Mouse (Mus musculus) midbrain, embryonic 10.5 days (tissue): Measurements from ENCODE around the gene Als2cr12. TPM values are rescaled to one million over a fixed set of nuclear protein-coding genes. Genes with fewer than 3 reads are reported as not detected.
A peak's percentile ranks its signal among the peaks of the same experiment; 100 is the strongest.
"Not testable (repeated sequence)": the region's sequence is repeated elsewhere in the genome, so short reads cannot be mapped to it uniquely, and the experiment has no call there.

Experiments used
- DNase-seq: peaks from one replicate; pipeline ENCODE4 v3.0.0-alpha.2; 2017; ENCODE audit warnings: low spot score
- H3K27ac ChIP-seq: fragments of 300-500 bp; sonication (generic); replicated peaks from 2 replicates; pipeline ENCODE4 v1.5.1; 2016; ENCODE audit warnings: mild to moderate bottlenecking
- H3K27me3 ChIP-seq: fragments of 300-500 bp; sonication (generic); 2 replicates; pipeline ENCODE4 v1.6.1; 2016; ENCODE audit warnings: low read depth, mild to moderate bottlenecking; ENCODE audit not compliant: poor library complexity, severe bottlenecking
- H3K36me3 ChIP-seq: fragments of 300-500 bp; sonication (generic); 2 replicates; pipeline ENCODE4 v1.6.1; 2016; ENCODE audit warnings: mild to moderate bottlenecking, moderate library complexity
- H3K4me1 ChIP-seq: fragments of 300-500 bp; sonication (generic); 2 replicates; pipeline ENCODE4 v1.6.1; 2016
- H3K4me3 ChIP-seq: fragments of 300-500 bp; sonication (generic); 2 replicates; pipeline ENCODE4 v1.5.1; 2016; ENCODE audit warnings: mild to moderate bottlenecking, moderate library complexity
- H3K9me3 ChIP-seq: fragments of 300-500 bp; sonication (generic); replicated peaks from 2 replicates; pipeline ENCODE4 v1.6.1; 2016; ENCODE audit warnings: mild to moderate bottlenecking
- WGBS: fragments of 180-500 bp; shearing (Covaris S2); methylation state at CpG from one replicate; pipeline ENCODE4 v1.1.7; 2016; 5-methylcytosine and 5-hydroxymethylcytosine counted together
- polyA plus RNA-seq: library from polyadenylated mRNA; unstranded; fragments of >200 nt; fragmentation: Nextera tagmentation; extraction: Ambion mirVana; gene quantifications from 2 replicates; pipeline ENCODE4 v1.2.1, GENCODE M21; 2016

Gene Als2cr12
- polyA plus RNA-seq, 1 experiment from 2014 or later: not detected

DNA sequence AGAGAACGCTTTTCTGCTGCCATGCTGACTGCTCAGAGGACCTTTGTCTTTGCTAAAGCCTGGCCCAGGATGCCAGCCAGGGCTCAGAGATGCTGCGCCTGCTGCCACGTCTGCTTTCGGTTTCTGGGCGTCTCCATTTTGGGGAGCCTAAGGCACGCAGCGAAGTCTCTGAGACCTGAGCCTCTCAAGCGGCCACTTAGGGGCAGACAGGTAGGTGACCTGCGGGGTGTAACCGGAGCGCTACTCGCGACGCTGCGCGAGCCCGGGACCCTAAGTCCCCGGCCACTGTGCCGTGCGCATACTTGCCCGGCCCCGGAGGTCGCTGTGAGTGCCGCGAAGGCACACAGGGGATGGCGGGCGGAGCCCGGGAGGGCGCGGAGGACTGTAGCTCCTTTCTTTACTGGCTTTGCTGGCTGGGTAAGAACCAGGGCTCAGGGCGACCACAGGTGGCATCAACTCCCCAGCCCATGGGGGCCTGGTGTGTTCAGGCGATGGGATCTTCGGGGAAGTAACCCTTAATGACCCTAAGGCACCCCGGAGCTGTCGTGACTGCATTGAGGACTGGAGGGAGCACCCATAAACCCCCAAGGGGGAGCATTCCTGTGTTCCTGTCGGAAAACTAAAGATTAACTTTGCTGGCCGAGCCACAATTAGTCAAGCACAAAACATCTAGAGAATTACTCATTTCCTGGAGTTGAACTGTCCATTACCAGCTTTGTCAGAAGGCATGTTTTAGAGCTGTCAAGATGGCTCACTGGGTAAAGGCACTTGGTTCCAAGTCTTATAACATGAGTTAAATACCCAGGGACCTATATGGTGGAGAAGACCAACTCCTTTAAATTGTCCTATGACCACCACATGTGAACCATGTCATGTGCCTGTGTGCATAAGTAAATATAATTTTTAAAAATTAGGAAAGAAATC, 43.0 kb downstream of the Als2cr12 start:
- Histone ChIP-seq H3K4me1 (peaks cover 4% of the 10 kb centered on the region), H3K36me3 (no peaks in the 10 kb centered on the region), H3K27ac (peak overlapping the region; percentile 83), H3K27me3 (peaks cover 6% of the 10 kb centered on the region; the same call in 1 of the 2 replicates), H3K9me3 (no peaks in the 10 kb centered on the region), H3K4me3 (peak overlapping the region; percentile 62)
- peak; percentile 53 for DNase-seq
- 2% methylated on average over 37 of the region's 37 CpGs for WGBS

DNA sequence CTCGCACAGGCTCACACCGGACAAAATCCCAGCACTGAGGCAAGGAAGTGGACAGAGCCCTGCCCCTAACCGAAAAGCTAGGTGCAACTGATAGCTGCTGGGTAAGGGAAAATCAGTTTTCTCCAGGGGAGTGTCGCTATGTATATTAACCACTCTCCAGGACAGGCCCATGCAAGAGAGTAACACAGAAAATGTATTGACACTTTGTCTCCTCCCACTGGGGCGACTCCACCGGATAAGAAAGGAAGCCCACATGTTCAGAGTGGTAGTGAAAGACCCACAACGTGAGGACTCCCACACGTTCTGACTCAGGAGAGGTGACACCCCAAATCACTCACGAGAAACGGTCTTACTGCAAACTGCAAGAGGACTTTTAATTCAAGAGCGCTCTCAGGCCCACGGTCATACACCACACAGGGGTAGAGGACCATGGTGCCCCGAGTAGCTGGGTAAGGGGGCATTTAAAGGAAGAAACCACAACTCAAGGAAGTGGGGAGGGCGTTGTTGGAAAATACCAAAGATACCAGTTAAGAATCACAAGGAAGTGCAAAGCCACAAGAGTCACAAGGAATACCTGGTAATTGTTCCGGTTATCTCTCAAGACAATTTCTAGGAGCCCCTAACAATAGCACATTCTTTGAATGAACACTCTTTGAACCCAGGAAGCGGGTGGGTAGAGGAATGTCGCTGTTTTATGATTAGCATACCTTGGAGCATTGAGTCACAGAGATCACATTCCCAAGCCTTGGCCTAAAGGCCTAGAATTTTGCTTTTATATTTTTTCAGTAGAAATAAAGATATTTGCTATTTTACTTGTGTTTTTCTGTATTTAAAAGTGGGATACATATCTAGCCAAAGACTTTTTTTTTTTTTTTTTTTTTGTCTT, 44.0 kb downstream of the Als2cr12 start:
- H3K36me3 ChIP-seq, H3K27ac ChIP-seq, H3K9me3 ChIP-seq, H3K4me1 ChIP-seq, H3K27me3 ChIP-seq, DNase-seq: not testable (repeated sequence)
- WGBS: 85% methylated on average over 17 of the region's 17 CpGs
- peak overlapping the region; percentile 62 for H3K4me3 ChIP-seq

DNA sequence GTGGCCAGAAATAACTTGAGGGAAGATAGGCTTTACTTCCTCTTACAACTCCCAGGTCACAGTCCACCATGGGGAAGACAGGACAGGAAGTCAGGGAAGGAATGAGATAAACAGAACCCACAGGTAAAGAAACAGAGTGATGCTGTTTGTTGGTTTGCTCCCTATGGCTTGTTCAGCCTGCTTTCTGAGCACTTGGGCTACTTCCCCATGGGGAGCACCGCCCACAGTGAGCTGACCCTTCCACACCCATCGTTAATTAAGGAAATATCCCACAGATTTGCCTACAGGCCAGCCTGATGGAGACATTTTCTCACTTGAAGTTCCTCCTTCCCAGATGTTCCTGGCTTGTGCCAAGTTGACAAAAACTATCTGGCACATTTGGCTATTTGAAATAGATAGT, 66.9 kb downstream of the Als2cr12 start:
- H3K4me3 ChIP-seq, H3K4me1 ChIP-seq, H3K27me3 ChIP-seq, H3K9me3 ChIP-seq, DNase-seq, H3K27ac ChIP-seq, H3K36me3 ChIP-seq: not testable (repeated sequence)
- WGBS: 78% methylated on average over 2 of the region's 2 CpGs

DNA sequence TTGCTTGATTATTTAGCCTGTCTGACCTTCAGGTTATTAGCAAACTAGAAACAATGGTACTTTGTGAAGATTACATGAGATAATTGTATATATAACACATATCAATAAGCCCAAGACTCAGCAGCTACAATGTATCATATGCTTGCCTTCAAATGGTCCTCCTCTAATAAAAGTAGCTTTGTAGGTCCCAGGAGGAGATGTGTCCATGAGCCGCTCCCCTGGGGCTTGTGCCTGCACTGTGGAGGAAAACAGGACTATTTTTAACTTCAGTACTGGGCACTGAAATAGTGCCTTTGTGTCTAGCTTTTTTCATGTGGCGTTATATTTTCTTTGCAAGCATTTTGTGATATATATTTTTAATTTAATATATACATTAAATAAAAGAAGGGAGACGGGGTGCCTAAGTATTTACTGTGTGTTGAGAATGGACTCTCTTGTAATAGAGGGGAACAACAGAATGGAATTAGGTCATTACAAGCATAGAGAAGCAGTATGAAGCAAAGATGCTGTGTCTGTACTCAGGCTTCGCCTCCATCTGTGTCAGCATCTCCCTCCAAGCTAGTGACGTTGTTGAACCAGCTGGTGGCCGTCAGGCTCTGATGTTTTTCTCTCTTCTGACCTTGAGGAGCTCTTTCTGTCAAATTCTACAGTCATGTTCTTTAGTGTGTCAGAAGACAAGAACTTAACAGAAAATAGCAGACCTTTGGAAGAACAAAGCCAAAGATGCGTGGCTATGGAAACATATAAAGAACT, 73.6 kb downstream of the Als2cr12 start:
- Histone ChIP-seq H3K4me3 (no peak overlapping the region), H3K36me3 (no peaks in the 10 kb centered on the region), H3K27me3 (no peaks in the 10 kb centered on the region), H3K4me1 (no peaks in the 10 kb centered on the region), H3K27ac (no peak overlapping the region), H3K9me3 (0 out of 2 replicates have a peak, but pooled peaks cover 3% of the 10 kb centered on the region)
- 81% methylated on average over 7 of the region's 7 CpGs for WGBS
- no peak for DNase-seq

DNA sequence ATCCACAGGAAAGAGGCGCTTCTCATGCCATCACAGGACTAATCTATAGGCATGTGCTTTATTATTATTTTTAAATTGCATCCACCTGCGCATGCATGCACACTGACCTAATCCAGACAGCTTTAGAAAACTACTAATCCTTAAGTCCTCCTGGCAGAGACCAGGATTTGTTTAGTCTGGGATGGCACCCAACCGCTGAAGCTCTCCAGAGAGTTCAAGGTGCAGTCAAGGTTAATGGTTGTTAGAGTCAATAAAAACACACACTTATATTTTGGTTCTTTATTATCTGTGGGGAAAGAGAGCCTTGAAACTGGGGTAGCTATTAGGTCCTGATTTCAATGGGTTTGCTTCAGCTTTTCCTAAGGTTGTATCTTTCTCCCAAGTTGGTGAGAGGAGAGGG, 74.5 kb downstream of the Als2cr12 start:
- WGBS: 90% methylated on average over 3 of the region's 3 CpGs
- Histone ChIP-seq H3K4me1 (no peaks in the 10 kb centered on the region), H3K27me3 (no peaks in the 10 kb centered on the region), H3K4me3 (no peak overlapping the region), H3K27ac (no peak overlapping the region), H3K36me3 (no peaks in the 10 kb centered on the region), H3K9me3 (0 out of 2 replicates have a peak, but pooled peaks cover 3% of the 10 kb centered on the region)
- DNase-seq: no peak

DNA sequence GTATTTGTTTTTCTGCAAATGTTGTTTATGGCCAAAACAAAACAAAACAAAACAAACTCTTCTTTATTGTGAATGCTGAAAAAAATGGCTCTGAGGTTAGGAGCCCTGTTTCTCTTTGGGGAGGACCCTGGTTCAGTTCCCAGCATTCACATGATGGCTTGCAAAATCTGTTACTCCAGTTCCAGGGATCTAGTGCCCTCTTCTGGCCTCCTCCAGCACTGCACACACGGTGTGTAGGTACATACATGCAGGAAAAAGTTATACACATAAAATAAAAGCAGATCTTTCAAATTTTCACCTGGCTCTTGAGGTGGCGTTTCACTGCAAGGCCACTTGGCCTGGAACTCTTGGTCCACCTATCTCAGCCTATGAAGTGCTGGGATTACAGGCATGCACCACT, 77.0 kb downstream of the Als2cr12 start:
- no peak overlapping the region for H3K4me3 ChIP-seq
- 0 out of 2 replicates have a peak, but pooled peaks cover 3% of the 10 kb centered on the region for H3K9me3 ChIP-seq
- no peak for DNase-seq
- no peak overlapping the region for H3K27ac ChIP-seq
- H3K36me3 ChIP-seq: no peaks in the 10 kb centered on the region
- 91% methylated on average over 2 of the region's 2 CpGs for WGBS
- no peaks in the 10 kb centered on the region for H3K4me1 ChIP-seq
- H3K27me3 ChIP-seq: no peaks in the 10 kb centered on the region

DNA sequence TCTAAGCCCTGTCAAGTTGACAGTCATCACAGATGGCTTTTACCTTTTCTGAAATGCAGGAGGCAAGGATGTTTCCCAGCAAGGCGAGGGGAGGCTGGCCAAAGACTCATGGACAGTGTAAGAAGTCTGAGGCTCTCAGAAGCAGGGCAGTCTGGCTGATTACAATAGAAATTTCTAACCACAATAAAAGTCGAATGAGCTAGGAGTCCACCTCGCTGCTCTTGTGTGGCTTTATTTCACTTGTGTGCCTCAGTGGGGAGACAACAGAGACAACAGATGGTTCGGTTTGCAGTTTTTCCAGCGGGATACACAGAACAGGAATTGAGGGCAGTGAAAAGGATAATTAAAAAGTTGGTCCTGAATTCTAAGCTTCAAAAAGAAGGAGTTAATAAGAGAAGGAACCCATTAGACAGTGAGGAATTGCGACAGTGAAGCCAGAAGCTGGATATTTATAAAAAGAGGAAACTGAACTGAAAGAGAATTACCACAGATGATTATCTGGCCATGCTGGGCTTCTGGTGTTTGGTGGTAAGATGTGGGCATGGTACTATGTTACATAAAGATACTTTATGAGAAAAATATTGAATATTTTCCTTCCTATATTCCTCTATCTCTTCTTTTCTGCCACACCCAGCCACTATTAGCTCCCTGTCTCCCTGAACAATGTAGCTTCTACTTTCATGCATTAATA, 77.7 kb downstream of the Als2cr12 start:
- WGBS: 84% methylated on average over 6 of the region's 6 CpGs
- no peak overlapping the region for H3K27ac ChIP-seq
- DNase-seq: no peak
- H3K4me1 ChIP-seq: no peaks in the 10 kb centered on the region
- no peaks in the 10 kb centered on the region for H3K27me3 ChIP-seq
- 0 out of 2 replicates have a peak, but pooled peaks cover 3% of the 10 kb centered on the region for H3K9me3 ChIP-seq
- H3K4me3 ChIP-seq: no peak overlapping the region
- no peaks in the 10 kb centered on the region for H3K36me3 ChIP-seq

DNA sequence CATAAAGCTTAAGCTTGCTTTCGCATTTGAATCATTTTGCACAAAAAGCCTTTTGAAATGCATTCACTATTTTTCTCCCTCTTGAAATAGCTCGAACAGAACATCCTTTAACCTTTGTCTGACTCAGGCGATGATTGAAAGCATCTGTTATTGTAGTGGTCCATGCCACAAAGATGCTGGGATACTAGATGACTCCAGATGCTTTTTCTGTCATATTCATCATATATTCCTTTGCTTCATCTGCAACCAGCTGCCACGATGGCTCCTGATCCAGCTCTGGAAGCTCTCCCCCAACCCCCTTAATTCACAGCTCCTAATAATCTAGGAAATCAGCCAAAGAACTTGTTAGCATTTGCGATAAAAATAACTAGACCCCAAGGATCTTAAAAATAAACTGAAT, 78.7 kb downstream of the Als2cr12 start:
- Histone ChIP-seq H3K4me1 (no peaks in the 10 kb centered on the region), H3K9me3 (0 out of 2 replicates have a peak, but pooled peaks cover 3% of the 10 kb centered on the region), H3K27me3 (no peaks in the 10 kb centered on the region), H3K4me3 (no peak overlapping the region), H3K27ac (no peak overlapping the region), H3K36me3 (no peaks in the 10 kb centered on the region)
- 79% methylated on average over 5 of the region's 5 CpGs for WGBS
- DNase-seq: no peak

DNA sequence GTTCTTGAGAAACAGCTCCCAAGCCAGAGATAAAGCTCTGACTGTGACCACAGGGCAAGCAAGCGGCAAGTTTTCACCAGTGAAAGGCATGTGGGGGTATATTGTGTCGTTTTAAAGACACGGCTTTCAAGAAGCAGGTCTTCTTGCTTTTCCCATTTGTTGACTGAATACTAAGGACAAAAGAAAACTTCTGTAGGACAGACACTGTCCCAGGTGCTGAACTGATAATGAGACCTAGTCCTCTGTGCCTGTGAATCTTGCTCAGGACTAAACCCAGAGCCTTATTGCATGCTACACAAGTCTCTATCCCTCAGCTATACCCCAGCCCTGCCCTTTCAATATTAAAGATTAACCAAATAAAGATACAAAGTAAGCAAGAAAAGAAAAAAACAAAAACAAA, 79.6 kb downstream of the Als2cr12 start:
- DNase-seq: no peak
- H3K4me3 ChIP-seq: no peak overlapping the region
- no peak overlapping the region for H3K27ac ChIP-seq
- no peaks in the 10 kb centered on the region for H3K4me1 ChIP-seq
- WGBS: 75% methylated on average over 3 of the region's 3 CpGs
- H3K9me3 ChIP-seq: 0 out of 2 replicates have a peak, but pooled peaks cover 3% of the 10 kb centered on the region
- H3K36me3 ChIP-seq: no peaks in the 10 kb centered on the region
- H3K27me3 ChIP-seq: no peaks in the 10 kb centered on the region

DNA sequence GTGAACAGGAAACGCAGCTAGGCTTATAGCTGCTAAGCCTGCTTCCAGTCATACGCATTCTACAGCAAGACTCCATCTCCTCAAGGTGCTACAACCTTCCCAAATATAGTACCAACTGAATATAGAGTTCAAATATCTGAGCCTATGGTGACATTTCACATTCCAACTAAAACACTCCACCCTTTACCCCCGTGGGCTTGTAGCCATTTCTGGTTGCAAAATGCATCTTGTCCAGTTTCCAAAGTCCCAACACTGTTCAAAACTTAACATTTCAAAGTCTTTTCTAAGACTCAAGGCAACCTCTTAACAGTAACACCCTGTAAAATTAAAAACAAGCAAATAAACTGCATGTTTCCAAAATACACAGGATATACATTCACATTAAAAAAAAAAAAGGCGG, 80.6 kb downstream of the Als2cr12 start:
- Histone ChIP-seq H3K27me3 (no peaks in the 10 kb centered on the region), H3K4me1 (no peaks in the 10 kb centered on the region), H3K27ac (no peak overlapping the region), H3K9me3 (0 out of 2 replicates have a peak, but pooled peaks cover 3% of the 10 kb centered on the region), H3K4me3 (no peak overlapping the region), H3K36me3 (no peaks in the 10 kb centered on the region)
- DNase-seq: no peak
- WGBS: 84% methylated on average over 4 of the region's 4 CpGs

DNA sequence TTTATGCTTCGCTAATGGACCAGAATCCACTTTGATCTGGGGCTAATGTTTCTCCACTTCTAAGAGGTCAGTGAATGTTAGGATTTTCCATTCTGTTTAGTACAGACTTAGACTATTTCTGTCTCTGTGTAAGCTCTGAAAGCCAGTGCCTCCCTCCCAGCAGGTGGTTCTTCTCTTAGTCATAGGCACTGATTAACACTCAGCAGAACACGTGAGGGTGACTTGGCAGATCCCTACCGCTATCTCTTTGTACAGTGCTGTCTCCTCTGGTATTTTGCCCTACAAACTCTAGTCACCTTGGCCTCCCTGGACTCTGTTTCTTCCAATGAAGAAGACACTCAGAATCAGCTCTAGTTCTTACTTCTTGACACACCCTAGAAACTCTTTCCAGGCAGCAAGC, 81.4 kb downstream of the Als2cr12 start:
- Histone ChIP-seq H3K27me3 (no peaks in the 10 kb centered on the region), H3K36me3 (no peaks in the 10 kb centered on the region), H3K9me3 (0 out of 2 replicates have a peak, but pooled peaks cover 3% of the 10 kb centered on the region), H3K4me1 (no peaks in the 10 kb centered on the region), H3K27ac (no peak overlapping the region), H3K4me3 (no peak overlapping the region)
- no peak for DNase-seq
- WGBS: 76% methylated on average over 3 of the region's 3 CpGs

DNA sequence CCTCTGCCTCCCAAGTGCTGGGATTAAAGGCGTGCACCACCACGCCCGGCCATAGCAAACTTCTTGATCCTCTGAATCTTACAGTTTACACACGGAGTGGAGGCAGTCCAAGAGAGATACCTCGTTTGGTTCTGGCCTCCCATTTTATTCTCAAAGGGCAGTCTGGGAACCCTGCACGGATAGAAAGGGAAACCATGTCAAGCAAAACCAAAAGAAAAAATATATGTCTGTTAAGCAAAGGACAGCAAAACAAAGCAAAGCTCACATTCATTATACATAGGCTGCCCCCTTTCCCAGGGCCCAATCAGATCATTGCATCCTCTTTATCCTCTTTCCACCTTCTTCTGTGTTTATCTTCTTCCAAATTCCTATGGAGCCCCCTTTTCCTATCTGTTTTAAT, 82.0 kb downstream of the Als2cr12 start:
- Histone ChIP-seq H3K27ac (no peak overlapping the region), H3K36me3 (no peaks in the 10 kb centered on the region), H3K27me3 (no peaks in the 10 kb centered on the region), H3K9me3 (0 out of 2 replicates have a peak, but pooled peaks cover under 1% of the 10 kb centered on the region), H3K4me1 (no peaks in the 10 kb centered on the region), H3K4me3 (no peak overlapping the region)
- peak; percentile 14 for DNase-seq
- WGBS: 82% methylated on average over 6 of the region's 6 CpGs
